Mouse (Mus musculus): ENCODE data around the gene Dab1.

GRCm38 (mm10) chr4:104420983-104421680 is 802.0 kb downstream of the Dab1 start:
- TF ChIP-seq CTCF (IDR thresholded peaks at IDR 0.05; ENCODE audit: control insufficient read depth, insufficient read depth, insufficient read length) (no peak), MYOG (IDR thresholded peaks at IDR 0.05; ENCODE audit: control insufficient read depth, extremely low read depth, insufficient read length) (no peak)
